Mouse (Mus musculus): ENCODE measurements at regions not wholly inside any gene's neighbourhood (a gene's known extent, or its start where the extent isn't known, plus 50 kb on each side); places are given as distances from the start of the nearest gene placed in this dataset.
"Not testable (repeated sequence)": the region's sequence is repeated elsewhere in the genome, so short reads cannot be mapped to it uniquely, and the experiment has no call there.

DNA sequence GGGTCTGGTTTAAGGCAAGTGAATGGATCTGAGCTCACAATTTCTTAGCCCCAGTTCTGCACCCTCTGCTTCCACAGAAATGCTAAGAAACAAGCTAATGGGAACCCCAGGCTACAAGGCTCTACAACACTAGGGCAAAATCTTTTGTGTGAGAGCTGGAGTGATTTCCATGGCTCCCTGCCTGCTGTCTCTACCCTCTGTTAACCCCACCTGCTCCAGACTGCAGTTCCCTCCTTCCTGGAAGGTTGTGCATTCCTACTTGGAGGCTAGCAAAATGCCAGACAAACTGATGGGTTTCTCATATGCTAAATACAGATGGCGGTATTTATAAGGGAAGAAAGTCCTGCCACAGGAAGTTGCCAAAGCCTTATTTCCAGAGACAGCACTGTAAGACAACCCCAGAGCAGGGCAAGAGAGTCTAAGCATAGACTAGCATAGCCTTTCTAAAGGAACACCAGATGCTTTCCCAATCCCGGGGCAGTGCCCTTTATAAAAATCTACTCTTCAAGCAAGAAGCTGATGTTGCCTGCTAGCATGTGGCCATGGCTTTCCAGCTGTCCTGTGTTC, 145.1 kb downstream of the Spata19 start:
- ATAC-seq (ENCODE audit: extremely low read depth, insufficient number of reproducible peaks, low FRiP score, poor library complexity, severe bottlenecking): no peak

DNA sequence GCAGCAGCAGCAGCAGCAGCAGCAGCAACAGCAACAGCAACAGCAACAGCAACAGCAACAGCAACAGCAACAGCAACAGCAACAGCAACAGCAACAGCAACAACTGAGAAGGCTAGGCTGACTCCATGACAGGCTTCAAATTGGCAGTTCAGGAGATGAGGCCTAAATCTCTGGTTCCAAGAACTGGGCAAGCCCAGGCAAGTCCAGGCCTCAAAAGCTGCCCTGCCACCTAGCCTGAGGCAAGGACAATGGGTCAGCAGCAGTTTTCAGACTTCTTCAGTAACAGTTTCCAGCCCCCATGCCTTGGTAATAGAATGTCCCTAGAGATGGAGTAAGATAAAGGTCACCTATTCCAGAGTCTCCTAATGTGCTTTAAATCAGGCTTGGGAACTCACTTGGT, 158.1 kb downstream of the Spata19 start:
- not testable (repeated sequence) for ATAC-seq (ENCODE audit: extremely low read depth, insufficient number of reproducible peaks, low FRiP score, poor library complexity, severe bottlenecking)

DNA sequence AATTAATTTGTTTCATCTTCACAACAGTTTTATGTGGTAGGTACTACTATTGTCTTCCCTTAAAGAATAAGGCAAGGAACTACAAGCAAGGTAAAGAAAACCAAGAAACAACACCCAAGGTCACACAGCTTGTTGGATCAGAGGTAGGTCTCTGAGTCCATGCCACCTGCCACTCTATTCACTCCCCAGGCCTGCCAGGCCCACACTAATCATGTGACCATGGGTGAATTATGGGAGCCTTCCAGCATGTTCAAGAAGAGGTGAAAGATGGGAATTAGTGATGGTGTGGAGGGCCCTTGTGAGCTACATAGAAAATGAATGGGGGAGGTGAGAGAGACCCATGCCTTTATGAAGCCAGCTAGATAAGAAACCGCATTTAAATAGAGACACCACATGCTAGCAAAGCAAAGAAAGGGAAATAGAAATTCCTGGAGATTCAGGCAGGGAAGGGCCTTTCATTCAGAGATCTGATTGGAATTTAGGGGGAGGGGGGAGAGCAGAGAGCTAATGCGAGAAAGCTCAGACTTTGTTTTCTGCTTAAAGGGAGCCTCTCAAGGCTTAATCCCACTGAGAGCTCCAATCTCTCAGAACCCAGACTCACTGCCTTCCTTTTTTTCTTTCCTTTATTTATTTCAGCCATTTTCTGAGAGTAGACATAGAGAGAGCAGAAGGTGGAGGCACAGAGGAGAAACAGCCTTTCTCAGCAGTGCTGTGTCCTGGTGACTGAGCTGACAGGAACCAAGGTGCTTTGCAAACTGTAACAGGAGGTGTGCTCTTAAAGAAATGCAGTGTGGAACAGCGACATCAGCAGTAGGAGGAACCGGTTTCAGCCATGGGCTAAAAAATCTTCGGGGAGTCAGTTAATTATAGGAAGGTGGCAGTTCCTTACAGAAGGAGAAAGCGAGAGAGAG, 160.0 kb downstream of the Spata19 start:
- ATAC-seq (ENCODE audit: extremely low read depth, insufficient number of reproducible peaks, low FRiP score, poor library complexity, severe bottlenecking): no peak

DNA sequence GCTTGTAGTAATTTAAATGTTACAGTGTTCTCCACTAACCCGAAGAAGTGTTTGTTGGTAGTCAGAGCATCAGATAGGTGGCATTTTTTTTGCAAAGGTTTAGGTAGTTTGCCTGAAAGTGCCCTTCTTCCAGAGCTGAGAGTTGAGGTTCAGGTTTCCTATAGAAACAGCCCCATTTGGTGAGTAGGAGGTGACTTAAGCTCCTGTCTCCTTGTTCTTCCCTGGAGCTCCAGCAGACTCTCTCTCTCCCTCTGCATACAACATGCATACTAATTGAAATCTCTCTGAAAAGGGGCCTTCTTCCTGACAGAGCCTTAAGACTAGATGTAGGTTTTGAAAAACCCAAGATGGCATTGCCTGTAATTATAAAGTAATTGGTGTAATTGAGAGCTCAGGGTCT, 161.3 kb downstream of the Spata19 start:
- ATAC-seq (ENCODE audit: extremely low read depth, insufficient number of reproducible peaks, low FRiP score, poor library complexity, severe bottlenecking): no peak

DNA sequence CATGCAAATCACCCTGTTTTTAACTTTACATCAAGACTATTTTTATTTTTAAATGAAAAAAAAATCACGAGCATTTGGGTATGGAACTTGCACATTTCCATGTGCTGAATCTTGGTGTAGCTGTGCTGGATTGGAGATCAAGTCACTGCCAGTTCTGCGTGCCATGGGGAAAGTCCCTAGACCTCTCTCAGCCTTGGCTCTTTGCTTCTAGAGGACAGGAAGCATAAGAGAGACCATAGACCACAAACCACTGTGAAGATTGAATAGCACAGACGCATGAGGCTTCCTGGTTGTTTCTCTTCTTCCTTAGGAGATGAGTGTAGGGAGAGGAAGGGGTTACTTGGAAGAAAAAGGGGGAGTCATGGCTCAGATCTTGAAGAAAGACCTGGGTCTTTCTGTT, 161.7 kb downstream of the Spata19 start:
- no peak for ATAC-seq (ENCODE audit: extremely low read depth, insufficient number of reproducible peaks, low FRiP score, poor library complexity, severe bottlenecking)

DNA sequence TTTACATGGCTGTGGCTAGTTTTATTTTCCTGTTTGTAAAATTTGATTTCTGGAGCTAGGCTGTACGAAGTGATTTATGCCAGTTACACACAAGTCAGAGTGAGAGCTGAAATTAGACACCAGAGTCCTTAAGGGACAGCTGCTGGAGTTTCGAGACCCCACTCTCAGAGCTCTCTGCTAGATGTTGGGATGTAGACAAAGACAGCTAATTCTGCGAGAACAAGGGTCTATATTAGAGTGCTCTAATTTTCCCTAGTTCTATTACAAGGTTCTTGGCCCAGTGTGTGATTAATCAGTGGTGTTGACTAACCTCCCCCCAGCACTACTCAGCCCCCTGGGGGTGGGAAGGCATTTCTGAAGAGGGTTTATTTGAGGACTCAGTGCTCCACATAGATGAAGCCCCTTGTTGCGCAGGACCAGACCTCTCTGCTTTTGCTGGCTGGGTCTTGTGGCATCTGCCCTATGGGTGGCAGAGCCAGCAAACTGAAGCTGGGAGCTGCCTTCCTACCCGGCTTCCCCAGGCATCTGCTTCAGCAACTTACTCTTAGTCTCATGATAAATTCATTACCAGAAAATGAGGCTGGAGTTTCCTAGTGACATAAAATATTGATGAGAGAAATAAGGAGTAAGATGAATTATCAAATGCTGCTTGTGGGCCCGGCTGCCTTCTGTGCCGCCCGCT, 171.9 kb downstream of the Spata19 start:
- no peak for ATAC-seq (ENCODE audit: extremely low read depth, insufficient number of reproducible peaks, low FRiP score, poor library complexity, severe bottlenecking)

DNA sequence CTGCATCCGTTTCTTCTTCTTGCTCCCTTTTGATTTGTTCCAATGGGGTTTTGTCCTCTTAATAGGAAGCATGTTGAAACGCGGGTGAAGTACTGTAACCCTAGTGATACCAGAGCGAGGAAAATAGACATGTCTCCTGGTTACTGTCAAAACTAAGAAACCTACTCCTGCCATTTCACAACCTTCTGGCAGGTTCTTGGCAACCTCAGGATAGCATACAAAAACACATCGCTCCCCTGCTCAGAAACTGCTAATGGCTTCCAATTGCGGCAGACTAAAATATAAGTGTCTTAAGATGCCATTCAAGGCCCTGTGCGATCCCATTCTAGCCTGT, 172.4 kb downstream of the Spata19 start:
- ATAC-seq (ENCODE audit: extremely low read depth, insufficient number of reproducible peaks, low FRiP score, poor library complexity, severe bottlenecking): no peak

DNA sequence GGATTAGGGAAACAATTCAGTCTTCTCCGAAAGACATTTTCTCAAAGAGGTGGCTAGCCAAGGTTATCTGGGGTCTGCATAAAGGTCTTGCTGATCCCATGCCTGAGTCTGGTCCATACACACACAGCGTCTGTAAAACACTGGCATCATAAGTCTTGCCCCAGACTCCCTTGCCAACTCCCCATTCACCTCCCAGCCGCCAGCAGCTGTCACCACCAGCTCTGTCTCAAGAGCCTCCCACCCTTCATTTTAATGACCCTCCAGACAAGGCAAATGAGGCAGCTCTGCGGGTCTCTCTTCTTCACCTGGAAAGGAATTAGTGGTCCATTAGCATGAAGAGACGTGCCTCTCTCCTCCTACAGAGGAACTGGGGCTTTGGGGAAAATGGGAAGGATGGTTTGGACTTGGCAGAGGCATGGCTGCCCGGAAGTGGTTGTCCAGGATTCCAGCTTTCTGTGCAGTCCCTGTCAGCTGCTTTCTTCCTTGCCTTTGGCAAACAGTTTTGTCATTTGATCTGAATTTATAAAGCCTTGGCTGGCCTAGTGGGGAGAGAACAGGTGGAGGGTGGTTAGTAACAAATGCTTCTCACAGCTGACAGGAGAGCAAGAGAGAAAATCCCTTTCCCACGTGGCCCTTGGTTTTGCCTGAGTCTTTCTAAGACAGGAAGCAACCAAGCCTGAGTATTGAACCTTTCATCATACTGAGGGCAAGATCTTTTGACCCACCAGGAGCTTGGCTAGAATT, 173.3 kb upstream of the Opcml start:
- ATAC-seq (ENCODE audit: extremely low read depth, insufficient number of reproducible peaks, low FRiP score, poor library complexity, severe bottlenecking): no peak

DNA sequence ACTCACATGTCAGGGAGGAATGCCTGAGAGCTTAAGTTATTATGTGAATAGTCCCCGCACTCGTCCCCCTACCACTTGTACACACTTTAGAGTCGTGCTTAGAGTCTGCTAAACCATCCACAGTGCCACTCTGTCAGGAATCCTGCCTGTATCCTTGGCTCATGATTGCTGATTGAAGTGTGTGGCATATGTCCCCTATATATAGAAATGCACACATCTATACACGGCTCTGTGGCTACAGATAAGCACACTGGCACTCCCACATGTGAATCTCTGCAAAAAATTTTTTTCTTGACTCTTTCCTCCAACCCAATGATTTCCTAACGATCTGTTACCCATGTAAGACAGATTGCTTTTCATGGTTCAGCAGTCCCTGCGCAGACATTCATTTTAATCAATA, 155.7 kb upstream of the Opcml start:
- no peak for ATAC-seq (ENCODE audit: extremely low read depth, insufficient number of reproducible peaks, low FRiP score, poor library complexity, severe bottlenecking)

DNA sequence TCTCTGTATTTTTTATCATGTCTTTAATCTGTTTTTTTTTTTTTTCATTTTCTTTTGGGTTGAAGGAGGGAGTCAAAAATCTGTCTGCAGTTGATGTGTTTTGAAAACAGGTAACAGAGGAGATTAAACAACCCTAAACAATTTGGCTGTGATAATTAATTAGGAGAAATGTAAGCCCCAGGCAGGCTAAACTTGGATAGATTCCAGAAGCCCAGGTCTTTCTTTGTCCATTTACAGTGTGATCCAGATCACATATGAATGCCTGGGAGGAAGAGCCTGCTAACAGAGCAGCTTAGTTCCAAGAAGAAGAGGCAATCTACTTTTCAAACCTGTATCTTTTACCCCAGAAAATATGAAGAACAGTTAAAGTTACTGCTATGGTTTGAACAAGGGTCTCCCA, 150.0 kb upstream of the Opcml start:
- no peak for ATAC-seq (ENCODE audit: extremely low read depth, insufficient number of reproducible peaks, low FRiP score, poor library complexity, severe bottlenecking)

DNA sequence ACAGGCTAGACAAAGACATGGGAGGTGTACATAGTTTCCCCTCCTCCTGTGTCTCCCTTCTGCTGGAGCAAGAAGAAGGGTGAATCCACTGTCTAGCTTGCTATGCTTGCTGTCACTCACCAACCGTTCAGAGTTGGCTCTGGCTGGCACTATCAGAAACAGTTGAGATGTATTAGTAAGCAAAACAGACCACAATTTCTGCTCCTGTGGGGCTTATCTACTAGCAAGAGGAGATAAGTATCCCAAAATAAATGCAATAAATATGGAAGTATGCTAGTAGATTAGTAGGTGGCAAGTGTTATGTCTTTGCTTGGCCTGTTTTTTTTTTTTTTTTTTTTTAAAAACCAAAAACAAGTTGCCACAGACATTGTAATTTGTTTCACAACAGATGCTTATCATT, 147.3 kb upstream of the Opcml start:
- ATAC-seq (ENCODE audit: extremely low read depth, insufficient number of reproducible peaks, low FRiP score, poor library complexity, severe bottlenecking): no peak

DNA sequence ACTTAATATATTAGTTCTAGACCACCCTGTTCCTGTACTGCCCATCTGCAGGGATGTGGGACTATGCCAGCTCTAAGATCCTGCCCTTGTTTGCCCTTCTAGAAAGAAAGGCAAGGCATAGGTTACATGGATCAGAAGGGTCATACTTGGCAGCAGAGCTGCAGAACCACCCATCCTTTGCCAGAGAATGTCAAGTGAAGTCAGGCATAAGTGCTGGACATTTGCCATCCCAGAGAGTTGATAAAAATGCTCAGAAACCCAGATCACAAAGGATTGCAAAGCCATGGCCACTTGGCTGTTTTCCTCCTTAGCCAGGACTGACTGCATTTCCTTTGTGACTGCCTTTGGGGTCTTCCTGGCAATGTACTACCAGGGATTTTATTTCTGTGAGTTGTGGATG, 146.7 kb upstream of the Opcml start:
- no peak for ATAC-seq (ENCODE audit: extremely low read depth, insufficient number of reproducible peaks, low FRiP score, poor library complexity, severe bottlenecking)

DNA sequence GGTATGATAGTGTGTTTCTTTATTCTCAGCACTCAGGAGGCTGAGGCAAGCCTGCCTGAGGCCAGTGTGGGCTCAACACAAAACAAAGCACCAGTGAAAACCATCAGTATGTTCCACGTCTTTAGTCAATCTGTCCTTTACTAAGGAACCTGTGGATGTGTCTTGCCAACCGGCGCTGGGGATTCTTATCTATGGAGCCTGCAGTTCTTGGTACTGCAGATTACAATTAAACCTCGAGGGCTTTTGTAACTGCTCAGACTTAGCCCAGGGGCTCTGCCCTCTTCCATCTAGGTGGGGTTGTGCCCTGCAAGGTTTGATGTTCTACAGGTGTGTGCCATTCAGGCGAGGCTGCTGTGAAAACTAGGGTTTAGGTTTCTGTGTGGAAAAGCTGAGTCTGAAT, 145.1 kb upstream of the Opcml start:
- no peak for ATAC-seq (ENCODE audit: extremely low read depth, insufficient number of reproducible peaks, low FRiP score, poor library complexity, severe bottlenecking)

DNA sequence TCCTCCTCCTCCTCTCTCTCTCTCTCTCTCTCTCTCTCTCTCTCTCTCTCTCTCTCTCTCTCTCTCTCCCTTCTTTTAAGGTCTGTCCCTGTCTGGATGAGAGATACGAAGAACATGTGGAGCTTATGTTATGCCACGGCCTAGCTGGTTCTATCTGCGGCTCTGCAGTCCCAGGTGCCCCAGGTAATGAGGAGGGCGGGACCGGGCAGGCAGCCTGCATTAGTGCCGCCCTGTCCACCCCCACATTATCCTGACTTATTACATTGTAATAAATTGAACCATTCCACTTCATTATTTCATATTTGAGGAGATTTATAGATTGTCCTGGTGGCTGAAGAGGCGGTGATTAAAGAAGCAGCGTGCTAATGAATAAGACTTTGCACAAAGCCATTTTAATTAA, 144.5 kb upstream of the Opcml start:
- ATAC-seq (ENCODE audit: extremely low read depth, insufficient number of reproducible peaks, low FRiP score, poor library complexity, severe bottlenecking): no peak

DNA sequence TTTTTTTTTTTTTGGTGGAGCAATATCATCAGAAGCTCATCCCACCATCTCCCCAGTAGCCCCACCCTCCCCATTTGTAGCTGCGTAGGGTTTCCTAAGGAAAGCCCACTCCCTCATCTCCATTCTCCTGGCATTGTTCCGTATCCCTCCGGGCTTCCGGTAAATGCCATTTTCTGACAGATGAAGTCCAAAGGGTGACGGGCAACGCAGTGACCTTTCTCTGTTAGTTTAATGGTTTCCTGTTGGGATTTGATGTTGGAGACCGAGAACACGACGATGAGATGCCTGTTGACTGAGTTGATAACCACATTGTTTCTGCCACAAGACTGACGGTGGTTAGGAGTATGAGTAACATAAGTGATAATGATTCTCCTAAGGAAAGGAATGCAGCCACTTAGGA, 143.6 kb upstream of the Opcml start:
- ATAC-seq (ENCODE audit: extremely low read depth, insufficient number of reproducible peaks, low FRiP score, poor library complexity, severe bottlenecking): no peak

DNA sequence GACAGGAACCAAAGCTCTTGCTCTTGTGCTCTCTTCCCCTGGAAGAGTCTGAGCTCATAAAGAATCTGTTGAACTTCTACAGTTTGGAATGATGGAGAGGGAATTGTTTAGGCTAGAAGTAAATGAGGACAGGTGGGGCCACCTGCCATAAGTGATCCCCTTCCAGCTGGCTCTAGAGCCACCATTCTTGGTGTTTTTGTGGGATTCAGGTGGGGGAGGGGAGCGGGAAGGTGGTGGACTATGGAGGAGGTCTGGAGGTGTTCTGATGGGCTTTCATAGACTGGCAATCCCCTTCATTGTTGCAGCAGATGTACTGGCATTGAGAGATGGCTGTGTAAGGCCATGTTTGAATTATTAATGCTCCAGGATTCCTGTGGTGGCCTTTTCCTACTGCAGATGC, 132.6 kb upstream of the Opcml start:
- ATAC-seq (ENCODE audit: extremely low read depth, insufficient number of reproducible peaks, low FRiP score, poor library complexity, severe bottlenecking): no peak

DNA sequence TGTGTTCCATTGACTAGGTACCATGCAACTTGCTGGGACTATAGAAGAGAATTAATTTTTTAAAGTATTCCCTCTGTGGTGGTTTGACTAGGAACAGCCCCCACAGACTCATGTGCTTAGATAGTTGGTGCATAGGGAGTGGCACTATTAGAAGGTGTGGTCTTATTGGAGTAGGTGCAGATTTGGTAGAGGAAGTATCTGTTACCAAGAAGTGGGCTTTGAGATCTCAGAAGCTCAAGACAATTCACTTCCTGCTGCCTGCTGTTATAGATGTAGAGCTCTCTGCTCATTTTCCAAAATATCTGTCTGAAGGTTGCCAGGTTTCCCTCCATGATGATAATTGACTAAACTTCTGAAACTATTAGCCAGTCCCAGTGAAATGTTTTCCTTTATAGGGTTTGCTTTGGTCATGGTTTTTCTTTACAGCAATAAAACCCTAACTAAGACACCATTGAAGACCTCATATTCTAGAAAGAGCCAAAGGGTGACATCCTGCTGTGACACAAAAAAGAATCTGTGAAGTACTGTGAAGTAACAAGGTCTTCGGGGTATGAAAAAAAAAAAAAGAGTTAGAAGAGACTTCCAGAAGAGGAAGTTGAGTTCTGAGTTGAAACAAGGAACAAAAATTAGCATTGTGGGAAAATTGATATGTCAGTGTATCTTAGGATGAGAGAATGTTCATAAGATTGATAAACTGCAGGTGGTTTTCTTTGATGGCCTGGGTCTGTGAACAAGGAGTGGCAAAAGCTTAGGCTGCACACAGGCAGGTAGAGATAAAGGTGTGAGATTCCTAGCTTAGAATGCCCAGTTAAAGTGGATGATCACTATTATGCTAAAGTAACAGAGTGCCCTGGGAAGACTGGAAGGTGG, 128.9 kb upstream of the Opcml start:
- ATAC-seq (ENCODE audit: extremely low read depth, insufficient number of reproducible peaks, low FRiP score, poor library complexity, severe bottlenecking): no peak

DNA sequence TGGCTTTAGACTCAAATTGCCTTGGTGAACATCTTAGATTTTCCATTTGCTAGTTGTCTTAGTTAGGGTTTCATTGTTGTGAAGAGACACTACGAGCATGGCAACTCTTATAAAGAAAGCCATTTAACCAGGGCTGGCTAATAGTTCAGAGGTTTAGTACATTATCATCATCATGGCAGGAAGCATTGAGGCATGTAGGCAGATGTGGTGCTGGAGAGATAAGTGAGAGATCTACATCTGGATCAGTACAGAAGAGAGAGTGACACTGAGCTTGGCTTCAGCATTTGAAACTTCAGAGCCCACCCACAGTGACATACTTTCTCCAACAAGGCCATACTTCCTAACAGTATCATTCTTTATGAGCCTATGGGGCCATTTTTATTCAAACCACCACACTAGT, 127.3 kb upstream of the Opcml start:
- no peak for ATAC-seq (ENCODE audit: extremely low read depth, insufficient number of reproducible peaks, low FRiP score, poor library complexity, severe bottlenecking)

DNA sequence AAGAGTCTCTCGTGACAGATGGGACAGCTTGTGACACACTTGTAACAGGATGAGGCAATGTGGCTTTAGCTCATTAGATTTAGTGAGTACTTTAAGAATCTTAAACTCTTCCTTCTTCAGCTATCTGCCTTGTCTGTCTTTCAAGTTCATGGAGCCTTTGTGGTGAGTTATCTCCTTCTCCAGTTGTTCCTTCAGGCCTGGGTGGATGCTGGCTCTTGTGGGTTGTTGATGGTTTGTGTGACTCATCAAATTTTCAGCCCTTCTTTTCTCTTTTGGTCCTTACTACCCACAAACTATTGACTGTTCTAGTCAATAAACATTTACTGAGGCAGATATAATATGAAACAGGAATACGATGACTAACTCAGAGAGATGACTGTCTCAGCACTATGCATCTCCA, 124.9 kb upstream of the Opcml start:
- no peak for ATAC-seq (ENCODE audit: extremely low read depth, insufficient number of reproducible peaks, low FRiP score, poor library complexity, severe bottlenecking)

Data from neutrophil, adult 5-6 weeks (primary cell).